Mouse (Mus musculus): ENCODE measurements around the gene Tent4a. TPM values are rescaled to one million over a fixed set of nuclear protein-coding genes. Genes with fewer than 3 reads are reported as not detected.

The Tent4a gene
- total RNA-seq, 2 experiments from 2014 or later: 40.9 to 41.7 TPM

GRCm38 (mm10) chr13:69547488-69548180 lies 13.2 kb upstream of the Tent4a start:
- DNase-seq (ENCODE audit: low spot score in 2 of 2): no peak

- DNase-seq (ENCODE audit: low spot score in 2 of 2): peak in 1 of 2 experiments; percentile 42
Observed at GRCm38 (mm10) chr13:69545019-69545418, 10.6 kb upstream of the Tent4a start.

GRCm38 (mm10) chr13:69543595-69543994 lies 9.2 kb upstream of the Tent4a start:
- no peak for DNase-seq (ENCODE audit: low spot score in 2 of 2)

GRCm38 (mm10) chr13:69542571-69543352 lies 8.3 kb upstream of the Tent4a start:
- no peak for DNase-seq (ENCODE audit: low spot score in 2 of 2)

- no peak for DNase-seq (ENCODE audit: low spot score in 2 of 2)
Observed at GRCm38 (mm10) chr13:69541776-69542175, 7.4 kb upstream of the Tent4a start.

- DNase-seq (ENCODE audit: low spot score in 2 of 2): no peak
Observed at GRCm38 (mm10) chr13:69541209-69541608, 6.8 kb upstream of the Tent4a start.

GRCm38 (mm10) chr13:69538327-69538726 lies 3.9 kb upstream of the Tent4a start:
- no peak for DNase-seq (ENCODE audit: low spot score in 2 of 2)

- no peak for DNase-seq (ENCODE audit: low spot score in 2 of 2)
Observed at GRCm38 (mm10) chr13:69537366-69537765, 2.9 kb upstream of the Tent4a start.

- no peak for DNase-seq (ENCODE audit: low spot score in 2 of 2)
Observed at GRCm38 (mm10) chr13:69536021-69536420, 1.6 kb upstream of the Tent4a start.

- peak; percentile 96 to 99 for DNase-seq (ENCODE audit: low spot score in 2 of 2)
Observed at GRCm38 (mm10) chr13:69534654-69535551, 486 bp upstream of the Tent4a start.

GRCm38 (mm10) chr13:69533405-69534333 lies 748 bp downstream of the Tent4a start, which contains the start of gene Nsun2:
Gene Nsun2, plus strand, starts transcription at chr13:69533746.
- peak; percentile 61 to 73 for DNase-seq (ENCODE audit: low spot score in 2 of 2)

- DNase-seq (ENCODE audit: low spot score in 2 of 2): no peak
Observed at GRCm38 (mm10) chr13:69532893-69533404, 1.5 kb downstream of the Tent4a start.

- DNase-seq (ENCODE audit: low spot score in 2 of 2): no peak
Observed at GRCm38 (mm10) chr13:69532101-69532892, 2.1 kb downstream of the Tent4a start.

GRCm38 (mm10) chr13:69531431-69531830 lies 3.0 kb downstream of the Tent4a start:
- no peak for DNase-seq (ENCODE audit: low spot score in 2 of 2)

- DNase-seq (ENCODE audit: low spot score in 2 of 2): no peak
Observed at GRCm38 (mm10) chr13:69530951-69531350, 3.5 kb downstream of the Tent4a start.

- DNase-seq (ENCODE audit: low spot score in 2 of 2): no peak
Observed at GRCm38 (mm10) chr13:69530156-69530555, 4.3 kb downstream of the Tent4a start.

- no peak for DNase-seq (ENCODE audit: low spot score in 2 of 2)
Observed at GRCm38 (mm10) chr13:69528531-69528930, 5.9 kb downstream of the Tent4a start.

GRCm38 (mm10) chr13:69525867-69526266 lies 8.6 kb downstream of the Tent4a start:
- no peak for DNase-seq (ENCODE audit: low spot score in 2 of 2)

- DNase-seq (ENCODE audit: low spot score in 2 of 2): no peak
Observed at GRCm38 (mm10) chr13:69524158-69524530, 10.3 kb downstream of the Tent4a start.
